Mouse (Mus musculus): ENCODE results near the gene Mrpl45. TPM values are rescaled to one million over a fixed set of nuclear protein-coding genes. Genes with fewer than 3 reads are reported as not detected.

The Mrpl45 gene
- polyA plus RNA-seq, 1 experiment from 2014 or later: 21.2 TPM

DNA sequence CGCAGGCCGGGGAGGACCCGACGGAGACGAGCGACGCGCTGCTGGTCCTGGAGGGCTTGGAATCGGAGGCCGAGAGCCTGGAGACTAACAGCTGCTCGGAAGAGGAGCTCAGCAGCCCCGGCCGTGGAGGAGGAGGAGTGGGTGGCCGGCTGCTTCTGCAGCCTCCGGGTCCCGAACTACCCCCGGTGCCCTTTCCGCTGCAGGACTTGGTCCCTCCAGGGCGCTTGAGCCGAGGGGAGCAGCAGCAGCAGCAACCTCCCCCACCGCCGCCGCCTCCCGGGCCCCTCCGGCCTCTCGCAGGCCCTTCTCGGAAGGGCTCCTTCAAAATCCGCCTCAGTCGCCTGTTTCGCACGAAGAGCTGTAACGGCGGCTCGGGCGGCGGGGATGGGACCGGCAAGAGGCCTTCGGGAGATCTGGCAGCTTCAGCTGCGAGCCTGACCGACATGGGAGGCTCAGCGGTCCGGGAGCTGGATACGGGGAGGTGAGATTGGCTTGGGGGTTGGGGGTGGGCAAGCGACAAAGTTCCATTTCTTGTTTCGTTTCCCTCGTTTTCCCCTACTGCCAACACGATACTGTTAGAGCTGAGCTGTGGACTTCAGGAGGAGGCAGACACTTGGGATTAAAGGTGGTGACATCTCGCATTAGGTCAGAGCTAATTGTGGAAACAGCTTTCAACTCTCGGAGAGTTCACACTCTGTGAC, 47.6 kb downstream of the Mrpl45 start:
- peak overlapping the region; percentile 97 for H3K9ac ChIP-seq (ENCODE audit: low read depth, low read length)
- ATAC-seq (ENCODE audit: low read depth): 0 out of 2 replicates have a peak, but pooled peaks have one; percentile 9
- WGBS (ENCODE audit: insufficient replicate concordance): under 1% methylated on average over 48 of the region's 49 CpGs
- no peaks in the 10 kb centered on the region for H3K9me3 ChIP-seq (replicated peaks; ENCODE audit: control insufficient read depth, low read length)
- H3K27me3 ChIP-seq (ENCODE audit: control insufficient read depth, insufficient read depth, low read depth, low read length): no peaks in the 10 kb centered on the region
- H3K4me1 ChIP-seq (ENCODE audit: control insufficient read depth, low read depth, low read length): peaks cover 30% of the 10 kb centered on the region
- H3K27ac ChIP-seq (ENCODE audit: low read length): peak overlapping the region; percentile 85
- peak overlapping the region; percentile 97 for H3K4me2 ChIP-seq (ENCODE audit: low read depth, low read length)
- H3K4me3 ChIP-seq (ENCODE audit: low read depth, low read length): peak overlapping the region; percentile 97
- H3K36me3 ChIP-seq (ENCODE audit: control insufficient read depth, insufficient read depth): no peaks in the 10 kb centered on the region

- H3K27me3 ChIP-seq (ENCODE audit: control insufficient read depth, insufficient read depth, low read depth, low read length): no peaks in the 10 kb centered on the region
- under 1% methylated on average over 7 of the region's 7 CpGs for WGBS (ENCODE audit: insufficient replicate concordance)
- H3K4me1 ChIP-seq (ENCODE audit: control insufficient read depth, low read depth, low read length): peaks cover 30% of the 10 kb centered on the region
- peak overlapping the region; percentile 85 for H3K27ac ChIP-seq (ENCODE audit: low read length)
- H3K9me3 ChIP-seq (replicated peaks; ENCODE audit: control insufficient read depth, low read length): no peaks in the 10 kb centered on the region
- no peaks in the 10 kb centered on the region for H3K36me3 ChIP-seq (ENCODE audit: control insufficient read depth, insufficient read depth)
- H3K9ac ChIP-seq (ENCODE audit: low read depth, low read length): peak overlapping the region; percentile 97
- H3K4me3 ChIP-seq (ENCODE audit: low read depth, low read length): peak overlapping the region; percentile 97
- no peak for ATAC-seq (ENCODE audit: low read depth)
- peak overlapping the region; percentile 97 for H3K4me2 ChIP-seq (ENCODE audit: low read depth, low read length)
Measured at GRCm38 (mm10) chr11:97363644-97363995, 48.1 kb downstream of the Mrpl45 start.

DNA sequence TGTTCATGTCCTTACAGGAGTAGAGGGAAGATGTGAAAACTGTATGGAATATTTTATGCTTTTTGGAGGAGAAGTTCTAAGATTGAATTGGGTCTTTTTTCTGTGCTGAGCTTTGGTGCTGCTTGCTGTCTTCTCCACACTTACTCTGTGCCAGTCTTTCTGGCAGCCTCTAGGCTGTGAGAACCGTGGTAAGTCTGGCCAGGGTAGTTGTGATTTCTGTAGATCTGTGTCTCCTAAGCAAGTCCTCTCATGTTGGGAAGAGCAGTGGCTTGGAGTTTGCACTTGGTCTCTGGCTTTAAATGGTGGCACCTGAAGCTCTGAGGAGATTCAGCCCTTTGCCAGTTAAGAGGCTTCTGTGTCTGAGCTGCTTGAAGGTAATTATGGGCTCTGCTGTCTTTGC, 50.0 kb downstream of the Mrpl45 start:
- Histone ChIP-seq H3K27me3 (ENCODE audit: control insufficient read depth, insufficient read depth, low read depth, low read length) (no peaks in the 10 kb centered on the region), H3K4me1 (ENCODE audit: control insufficient read depth, low read depth, low read length) (peaks cover 30% of the 10 kb centered on the region), H3K36me3 (ENCODE audit: control insufficient read depth, insufficient read depth) (no peaks in the 10 kb centered on the region), H3K27ac (ENCODE audit: low read length) (no peak overlapping the region), H3K9ac (ENCODE audit: low read depth, low read length) (no peak overlapping the region), H3K4me2 (ENCODE audit: low read depth, low read length) (no peak overlapping the region), H3K9me3 (replicated peaks; ENCODE audit: control insufficient read depth, low read length) (no peaks in the 10 kb centered on the region), H3K4me3 (ENCODE audit: low read depth, low read length) (no peak overlapping the region)
- WGBS (ENCODE audit: insufficient replicate concordance): 61% methylated on average over 1 of the region's 1 CpGs
- no peak for ATAC-seq (ENCODE audit: low read depth)

DNA sequence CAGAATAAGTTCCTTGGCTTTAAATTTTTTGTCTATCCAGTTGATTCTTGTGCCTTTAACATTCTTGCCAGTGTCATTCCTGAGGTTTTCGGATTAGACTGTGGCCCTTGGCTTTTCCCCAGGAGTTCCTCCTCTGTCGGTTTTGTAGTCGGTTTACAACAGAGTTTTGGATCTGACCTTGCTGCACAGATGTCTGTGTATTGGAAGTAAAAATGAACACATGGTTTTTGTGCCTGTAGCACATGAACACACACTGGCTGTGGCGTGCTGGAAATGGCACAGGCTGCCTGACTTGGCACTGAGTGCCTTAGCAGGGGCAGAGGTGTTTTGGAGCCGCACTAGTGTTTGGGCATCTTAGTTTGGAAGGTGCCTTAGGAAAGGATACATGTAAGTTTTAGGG, 53.0 kb downstream of the Mrpl45 start:
- peaks cover 21% of the 10 kb centered on the region for H3K4me1 ChIP-seq (ENCODE audit: control insufficient read depth, low read depth, low read length)
- ATAC-seq (ENCODE audit: low read depth): no peak
- H3K27ac ChIP-seq (ENCODE audit: low read length): no peak overlapping the region
- no peaks in the 10 kb centered on the region for H3K36me3 ChIP-seq (ENCODE audit: control insufficient read depth, insufficient read depth)
- no peak overlapping the region for H3K4me2 ChIP-seq (ENCODE audit: low read depth, low read length)
- H3K9ac ChIP-seq (ENCODE audit: low read depth, low read length): no peak overlapping the region
- H3K4me3 ChIP-seq (ENCODE audit: low read depth, low read length): no peak overlapping the region
- no peaks in the 10 kb centered on the region for H3K9me3 ChIP-seq (replicated peaks; ENCODE audit: control insufficient read depth, low read length)
- H3K27me3 ChIP-seq (ENCODE audit: control insufficient read depth, insufficient read depth, low read depth, low read length): no peaks in the 10 kb centered on the region
- WGBS (ENCODE audit: insufficient replicate concordance): 75% methylated on average over 5 of the region's 5 CpGs

- Histone ChIP-seq H3K27ac (ENCODE audit: low read length) (no peak overlapping the region), H3K4me2 (ENCODE audit: low read depth, low read length) (no peak overlapping the region), H3K4me1 (ENCODE audit: control insufficient read depth, low read depth, low read length) (peaks cover 1% of the 10 kb centered on the region), H3K36me3 (ENCODE audit: control insufficient read depth, insufficient read depth) (0 out of 2 replicates have a peak, but pooled peaks cover 3% of the 10 kb centered on the region), H3K9ac (ENCODE audit: low read depth, low read length) (no peak overlapping the region), H3K4me3 (ENCODE audit: low read depth, low read length) (no peak overlapping the region), H3K9me3 (replicated peaks; ENCODE audit: control insufficient read depth, low read length) (no peaks in the 10 kb centered on the region), H3K27me3 (ENCODE audit: control insufficient read depth, insufficient read depth, low read depth, low read length) (no peaks in the 10 kb centered on the region)
- 86% methylated on average over 7 of the region's 7 CpGs for WGBS (ENCODE audit: insufficient replicate concordance)
- ATAC-seq (ENCODE audit: low read depth): no peak
Measured at GRCm38 (mm10) chr11:97370329-97371091, 55.0 kb downstream of the Mrpl45 start.

- H3K4me2 ChIP-seq (ENCODE audit: low read depth, low read length): no peak overlapping the region
- no peak overlapping the region for H3K27ac ChIP-seq (ENCODE audit: low read length)
- H3K36me3 ChIP-seq (ENCODE audit: control insufficient read depth, insufficient read depth): 0 out of 2 replicates have a peak, but pooled peaks cover 3% of the 10 kb centered on the region
- no peaks in the 10 kb centered on the region for H3K9me3 ChIP-seq (replicated peaks; ENCODE audit: control insufficient read depth, low read length)
- H3K9ac ChIP-seq (ENCODE audit: low read depth, low read length): no peak overlapping the region
- no peak overlapping the region for H3K4me3 ChIP-seq (ENCODE audit: low read depth, low read length)
- H3K4me1 ChIP-seq (ENCODE audit: control insufficient read depth, low read depth, low read length): no peaks in the 10 kb centered on the region
- 75% methylated on average over 6 of the region's 6 CpGs for WGBS (ENCODE audit: insufficient replicate concordance)
- ATAC-seq (ENCODE audit: low read depth): no peak
- no peaks in the 10 kb centered on the region for H3K27me3 ChIP-seq (ENCODE audit: control insufficient read depth, insufficient read depth, low read depth, low read length)
Measured at GRCm38 (mm10) chr11:97372159-97372864, 56.8 kb downstream of the Mrpl45 start.

GRCm38 (mm10) chr11:97373402-97373801, 57.9 kb downstream of the Mrpl45 start:
- Histone ChIP-seq H3K36me3 (ENCODE audit: control insufficient read depth, insufficient read depth) (0 out of 2 replicates have a peak, but pooled peaks cover 3% of the 10 kb centered on the region), H3K27ac (ENCODE audit: low read length) (no peak overlapping the region), H3K4me3 (ENCODE audit: low read depth, low read length) (no peak overlapping the region), H3K4me1 (ENCODE audit: control insufficient read depth, low read depth, low read length) (no peaks in the 10 kb centered on the region), H3K27me3 (ENCODE audit: control insufficient read depth, insufficient read depth, low read depth, low read length) (no peaks in the 10 kb centered on the region), H3K9ac (ENCODE audit: low read depth, low read length) (no peak overlapping the region), H3K9me3 (replicated peaks; ENCODE audit: control insufficient read depth, low read length) (no peaks in the 10 kb centered on the region), H3K4me2 (ENCODE audit: low read depth, low read length) (no peak overlapping the region)
- no peak for ATAC-seq (ENCODE audit: low read depth)
- 79% methylated on average over 2 of the region's 2 CpGs for WGBS (ENCODE audit: insufficient replicate concordance)
